Mouse (Mus musculus) hindbrain, embryonic 16.5 days (tissue): ENCODE data around the gene Lsm7. TPM values are rescaled to one million over a fixed set of nuclear protein-coding genes. Genes with fewer than 3 reads are reported as not detected.

Experiments used
- ATAC-seq: fragments of 200-750 bp; cut with Nextera tagmentation; 2 replicates; pipeline ENCODE4 v1.8.0; 2017; ENCODE audit warnings: moderate TSS enrichment, moderate library complexity
- H3K27ac ChIP-seq: fragments of 300-500 bp; sonication (generic); 2 replicates; pipeline ENCODE4 v1.5.1; 2014; ENCODE audit warnings: low read depth, mild to moderate bottlenecking, control low read depth, low read length, moderate library complexity
- H3K27me3 ChIP-seq: fragments of 300-500 bp; sonication (generic); replicated peaks from 2 replicates; pipeline ENCODE4 v1.6.1; 2014; ENCODE audit warnings: low read length; ENCODE audit not compliant: control insufficient read depth, insufficient read depth
- H3K36me3 ChIP-seq: fragments of 300-500 bp; sonication (generic); 2 replicates; pipeline ENCODE4 v1.6.1; 2014; ENCODE audit warnings: mild to moderate bottlenecking, low read length, moderate library complexity, mixed read lengths; ENCODE audit not compliant: control insufficient read depth, insufficient read depth
- H3K4me1 ChIP-seq: fragments of 300-500 bp; sonication (generic); 2 replicates; pipeline ENCODE4 v1.6.1; 2014; ENCODE audit warnings: low read depth, low read length; ENCODE audit not compliant: control insufficient read depth, insufficient read depth
- H3K4me2 ChIP-seq: fragments of 300-500 bp; sonication (generic); 2 replicates; pipeline ENCODE4 v1.6.1; 2014; ENCODE audit warnings: mild to moderate bottlenecking, low read length, control low read depth, moderate library complexity
- H3K4me3 ChIP-seq: fragments of 300-500 bp; sonication (generic); 2 replicates; pipeline ENCODE4 v1.5.1; 2014; ENCODE audit warnings: mild to moderate bottlenecking, low read length, control low read depth, moderate library complexity
- H3K9ac ChIP-seq: fragments of 300-500 bp; sonication (generic); 2 replicates; pipeline ENCODE4 v1.6.1; 2014; ENCODE audit warnings: low read depth, mild to moderate bottlenecking, control low read depth, low read length, moderate library complexity
- H3K9me3 ChIP-seq: fragments of 300-500 bp; sonication (generic); 2 replicates; pipeline ENCODE4 v1.6.1; 2014; ENCODE audit warnings: mild to moderate bottlenecking, low read length, moderate library complexity; ENCODE audit not compliant: control insufficient read depth
- WGBS: fragments of 180-500 bp; shearing (Covaris S2); extraction: QIAGEN DNeasy Blood & Tissue Kit; methylation state at CpG from one replicate; pipeline ENCODE4 v1.1.7; 2014; 5-methylcytosine and 5-hydroxymethylcytosine counted together
- polyA plus RNA-seq: library from polyadenylated mRNA; unstranded; fragments of >200 nt; fragmentation: Nextera tagmentation; extraction: Ambion mirVana; gene quantifications from 2 replicates; pipeline ENCODE4 v1.2.1, GENCODE M21; 2015

Gene Lsm7
- polyA plus RNA-seq, 1 experiment from 2014 or later = 208 TPM

DNA sequence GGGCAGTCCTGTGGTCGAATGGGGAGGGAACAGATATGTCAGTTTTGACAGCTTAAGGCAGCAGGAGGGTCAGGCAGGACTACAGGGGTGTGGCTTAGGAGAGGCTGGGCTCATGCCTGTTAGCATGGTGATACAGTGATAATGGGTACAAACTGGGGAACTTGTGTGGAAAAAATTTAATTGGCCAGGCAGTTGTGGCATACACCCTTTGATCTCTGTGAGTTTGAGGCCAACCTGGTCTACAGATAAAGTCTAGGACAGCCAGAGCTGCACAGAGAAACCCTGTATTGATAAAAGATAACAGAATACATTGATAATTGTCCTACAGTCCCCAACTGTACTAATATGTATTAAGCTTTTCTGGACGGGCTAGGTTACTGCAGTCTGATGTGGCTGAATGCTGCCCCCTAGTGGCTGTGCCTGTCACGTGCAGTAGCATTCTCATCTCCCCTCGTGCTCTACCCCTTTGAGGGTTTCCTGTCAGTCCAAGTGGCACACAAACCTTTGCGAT, 25.2 kb upstream of the Lsm7 start:
- Histone ChIP-seq H3K27ac (no peak overlapping the region), H3K36me3 (no peaks in the 10 kb centered on the region), H3K9me3 (peaks cover 2% of the 10 kb centered on the region; the same call in 1 of the 2 replicates), H3K9ac (no peak overlapping the region), H3K4me1 (no peaks in the 10 kb centered on the region), H3K4me2 (no peak overlapping the region), H3K4me3 (no peak overlapping the region), H3K27me3 (no peaks in the 10 kb centered on the region)
- 23% methylated on average over 5 of the region's 5 CpGs for WGBS
- ATAC-seq = no peak

DNA sequence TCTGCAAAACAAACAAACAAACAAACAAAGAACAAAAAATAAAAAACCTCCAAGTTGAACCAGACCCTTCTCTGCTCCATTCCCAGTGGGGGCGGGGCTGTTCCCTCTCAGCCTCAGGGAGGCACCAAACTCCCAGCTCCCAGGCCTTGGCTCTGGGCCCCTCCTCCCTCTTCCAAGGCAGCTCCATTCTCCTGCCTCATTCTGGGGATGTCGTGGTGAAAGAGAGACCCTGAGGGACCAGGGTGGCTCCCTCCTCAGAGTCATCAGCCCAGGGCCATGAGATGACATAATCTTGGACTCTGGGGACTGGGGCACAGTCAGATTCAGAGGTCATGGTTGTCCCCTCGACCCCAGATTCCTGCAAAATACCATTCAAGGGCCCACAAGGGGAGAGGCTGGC, 21.6 kb upstream of the Lsm7 start:
- ATAC-seq = no peak
- Histone ChIP-seq H3K36me3 (no peaks in the 10 kb centered on the region), H3K9ac (no peak overlapping the region), H3K4me3 (no peak overlapping the region), H3K4me1 (no peaks in the 10 kb centered on the region), H3K4me2 (no peak overlapping the region), H3K27ac (no peak overlapping the region), H3K27me3 (no peaks in the 10 kb centered on the region; the same call in 1 of the 2 replicates), H3K9me3 (peaks cover 2% of the 10 kb centered on the region; the same call in 1 of the 2 replicates)
- WGBS = 26% methylated on average over 3 of the region's 3 CpGs

DNA sequence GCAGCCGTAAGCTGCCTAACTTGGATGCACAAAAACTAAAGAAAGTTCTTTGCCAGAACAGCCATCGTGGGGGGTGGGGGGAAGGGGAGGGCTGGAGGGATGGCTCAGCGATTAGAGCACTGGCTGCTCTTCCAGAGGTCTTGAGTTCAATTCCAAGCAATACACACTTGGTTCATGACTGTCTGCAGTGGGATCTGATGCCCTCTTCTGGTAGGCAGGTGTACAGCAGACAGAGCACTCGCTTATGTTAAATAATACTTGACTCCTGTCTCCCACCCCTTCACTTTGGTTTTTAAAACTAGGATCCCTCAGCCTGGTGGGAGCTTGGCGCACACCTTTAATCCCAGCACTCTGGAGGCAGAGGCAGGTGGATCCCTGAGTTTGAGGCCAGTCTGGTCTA, 21.0 kb upstream of the Lsm7 start:
- H3K4me2 ChIP-seq = no peak overlapping the region
- ATAC-seq = no peak

DNA sequence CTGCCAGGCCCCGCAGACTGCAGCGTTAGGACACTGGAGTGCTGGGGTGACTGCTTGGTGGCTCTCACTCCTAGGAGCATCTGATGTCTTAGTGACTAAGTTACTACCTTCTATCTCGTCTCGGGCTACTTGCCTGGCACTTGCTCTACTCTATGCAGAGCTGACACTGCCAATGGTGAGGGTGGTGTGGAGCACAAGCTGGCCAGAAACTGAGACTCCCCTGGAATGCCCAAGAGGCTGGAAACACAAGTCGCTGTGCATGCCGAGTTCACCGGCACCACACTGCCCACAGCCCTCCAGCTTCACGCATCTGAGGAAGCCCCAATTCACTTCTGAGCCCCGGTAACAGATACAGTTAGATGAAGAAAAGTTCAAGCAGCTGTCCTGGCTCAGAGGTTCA, 19.0 kb upstream of the Lsm7 start:
- H3K36me3 ChIP-seq = no peaks in the 10 kb centered on the region
- no peaks in the 10 kb centered on the region for H3K4me1 ChIP-seq
- no peak overlapping the region; the same call in 1 of the 2 replicates for H3K9ac ChIP-seq
- WGBS = 65% methylated on average over 9 of the region's 9 CpGs
- no peaks in the 10 kb centered on the region; the same call in 1 of the 2 replicates for H3K27me3 ChIP-seq
- H3K4me3 ChIP-seq = no peak overlapping the region
- no peak overlapping the region for H3K4me2 ChIP-seq
- no peak overlapping the region for H3K27ac ChIP-seq
- H3K9me3 ChIP-seq = no peaks in the 10 kb centered on the region
- no peak for ATAC-seq

More for the DNA sequence above, 21.0 kb upstream of the Lsm7 start:
- 29% methylated on average over 5 of the region's 5 CpGs for WGBS
- Histone ChIP-seq H3K9ac (no peak overlapping the region), H3K4me1 (no peaks in the 10 kb centered on the region), H3K36me3 (no peaks in the 10 kb centered on the region), H3K27ac (no peak overlapping the region), H3K9me3 (peaks cover 2% of the 10 kb centered on the region; the same call in 1 of the 2 replicates), H3K27me3 (no peaks in the 10 kb centered on the region; the same call in 1 of the 2 replicates), H3K4me3 (no peak overlapping the region)

DNA sequence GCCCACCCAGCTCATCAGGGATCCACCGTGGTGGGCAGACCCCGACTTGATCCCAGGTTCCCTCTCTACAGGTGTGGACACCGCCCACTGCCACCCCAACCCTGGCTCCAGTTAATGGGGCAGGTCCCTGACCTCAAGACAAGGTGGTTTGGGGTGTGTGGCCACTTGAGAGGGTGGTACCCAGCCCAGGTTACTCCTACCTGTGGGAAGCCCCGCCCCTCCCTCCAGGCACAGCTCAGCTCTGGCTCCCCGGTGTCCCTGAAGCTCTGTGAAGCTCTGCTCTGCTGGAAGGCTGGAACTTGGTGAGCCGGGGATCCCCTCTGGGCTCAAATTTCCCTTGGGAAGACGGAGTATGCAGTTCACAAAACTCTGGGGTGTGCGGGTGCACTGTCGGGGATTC, 16.6 kb upstream of the Lsm7 start, which contains the start of gene Tmprss9:
Gene Tmprss9 (plus strand): TSS at position 268 of the 400 bp plus-strand sequence.
- Histone ChIP-seq H3K9ac (no peak within 1 kb of the TSS), H3K36me3 (peaks cover 16% of the 10 kb centered on the region), H3K27ac (no peak within 1 kb of the TSS), H3K4me1 (no peaks in the 10 kb centered on the region), H3K9me3 (no peaks in the 10 kb centered on the region), H3K4me3 (no peak within 1 kb of the TSS), H3K27me3 (no peaks in the 10 kb centered on the region; the same call in 1 of the 2 replicates), H3K4me2 (no peak within 1 kb of the TSS)
- ATAC-seq = no peak
- 32% methylated on average over 9 of the region's 9 CpGs for WGBS

DNA sequence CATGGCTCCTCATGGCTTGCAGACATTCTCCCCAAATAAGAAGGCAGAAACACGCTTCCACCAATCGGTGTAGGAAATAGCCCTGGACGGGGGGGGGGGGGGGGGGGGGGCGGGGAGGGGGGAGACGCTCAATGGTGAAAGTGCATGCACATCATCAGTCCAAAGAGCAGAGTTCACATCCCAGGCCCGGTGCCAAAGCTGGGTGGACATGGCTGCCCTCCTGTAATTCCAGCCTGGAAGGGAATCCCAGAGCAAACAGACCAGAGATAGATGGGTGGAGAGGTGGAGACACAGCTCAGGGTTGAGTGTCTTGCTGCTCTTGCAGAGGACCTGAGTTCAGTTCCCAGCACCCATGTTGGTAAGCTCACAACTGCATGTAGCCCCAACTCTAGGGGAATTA, 16.0 kb upstream of the Lsm7 start:
- Histone ChIP-seq H3K4me3 (no peak overlapping the region), H3K27ac (no peak overlapping the region), H3K36me3 (peaks cover 17% of the 10 kb centered on the region), H3K27me3 (no peaks in the 10 kb centered on the region; the same call in 1 of the 2 replicates), H3K9ac (no peak overlapping the region), H3K4me2 (no peak overlapping the region), H3K9me3 (no peaks in the 10 kb centered on the region), H3K4me1 (no peaks in the 10 kb centered on the region)
- 64% methylated on average over 3 of the region's 6 CpGs for WGBS
- no peak for ATAC-seq

DNA sequence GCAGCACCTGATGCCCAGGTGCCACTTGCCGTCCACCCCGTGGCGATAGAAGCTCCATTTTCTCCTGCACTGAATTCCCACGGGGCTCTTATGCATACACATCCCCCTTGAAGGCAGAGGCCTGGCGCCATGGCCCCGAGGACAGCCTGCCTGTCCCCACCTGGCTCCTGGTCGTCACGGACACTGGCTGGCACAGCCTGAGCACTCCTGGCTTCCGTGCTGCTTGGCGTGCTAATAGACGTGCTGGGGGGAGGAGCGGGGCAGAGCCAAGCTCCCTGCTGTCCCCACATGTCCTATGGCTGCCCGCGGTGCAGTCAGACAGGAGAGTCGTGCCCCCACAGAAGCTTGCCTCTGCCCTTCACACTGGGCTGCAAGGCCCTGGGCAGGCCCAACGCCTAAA, 9.4 kb upstream of the Lsm7 start:
- Histone ChIP-seq H3K4me1 (no peaks in the 10 kb centered on the region), H3K4me2 (no peak overlapping the region), H3K36me3 (peaks cover 22% of the 10 kb centered on the region), H3K27ac (no peak overlapping the region), H3K9me3 (no peaks in the 10 kb centered on the region), H3K4me3 (no peak overlapping the region), H3K9ac (no peak overlapping the region), H3K27me3 (no peaks in the 10 kb centered on the region)
- no peak for ATAC-seq
- 66% methylated on average over 15 of the region's 16 CpGs for WGBS

DNA sequence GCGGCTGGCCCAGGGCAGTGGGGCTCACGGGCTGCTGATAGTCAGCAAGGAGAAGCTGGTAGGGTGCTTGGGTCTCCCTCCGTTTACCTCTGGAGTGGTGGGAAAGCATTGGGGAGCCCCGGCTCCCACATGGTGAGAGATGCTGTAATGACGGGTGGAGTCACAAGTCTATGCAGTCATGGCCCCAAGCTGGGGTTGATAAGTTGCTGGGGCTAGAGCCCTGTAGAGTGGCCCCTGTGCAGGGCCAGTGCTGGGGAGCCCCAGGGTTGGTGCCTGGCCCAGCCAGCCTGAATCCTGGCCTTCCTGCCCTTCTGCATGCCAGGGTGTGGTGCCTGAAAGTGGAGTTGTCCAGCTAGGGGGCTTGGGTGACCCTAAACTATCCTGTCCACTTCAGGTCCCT, 7.3 kb upstream of the Lsm7 start:
- Histone ChIP-seq H3K9ac (no peak overlapping the region), H3K4me1 (peaks cover 9% of the 10 kb centered on the region), H3K27me3 (no peaks in the 10 kb centered on the region), H3K9me3 (no peaks in the 10 kb centered on the region), H3K27ac (no peak overlapping the region), H3K4me3 (no peak overlapping the region), H3K4me2 (no peak overlapping the region), H3K36me3 (peaks cover 9% of the 10 kb centered on the region; the same call in 1 of the 2 replicates)
- WGBS = 92% methylated on average over 5 of the region's 5 CpGs
- ATAC-seq = no peak

DNA sequence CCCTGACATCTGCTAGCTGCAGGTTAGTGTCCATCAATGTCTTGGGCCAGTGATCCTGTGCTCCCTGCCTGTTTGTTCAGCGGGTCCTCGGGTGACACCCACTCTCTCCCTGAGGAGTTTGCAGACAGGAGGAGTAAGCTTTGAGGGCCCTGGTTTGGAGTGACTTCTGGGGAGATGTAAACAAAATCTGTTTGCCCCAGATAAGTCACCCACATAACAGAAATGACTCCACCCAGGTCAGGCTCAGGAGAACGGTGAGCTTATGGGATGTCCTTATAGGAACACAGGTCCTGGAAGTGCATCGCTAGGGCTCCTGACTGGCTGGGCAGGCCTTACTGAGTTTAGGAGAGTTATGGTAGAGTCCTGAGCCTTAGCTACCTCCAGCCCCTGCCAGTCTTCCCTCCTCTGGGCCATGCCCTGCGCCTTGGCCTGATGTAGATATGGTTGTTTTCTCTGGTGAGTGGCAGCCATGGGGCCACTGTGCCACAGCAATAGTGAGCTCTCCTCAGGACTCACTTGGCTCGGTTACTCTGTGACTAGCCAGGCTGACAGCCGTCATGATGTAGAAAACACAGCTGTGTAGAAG, 3.4 kb upstream of the Lsm7 start:
- Histone ChIP-seq H3K27me3 (no peaks in the 10 kb centered on the region), H3K4me3 (no peak overlapping the region), H3K9ac (no peak overlapping the region; the same call in 1 of the 2 replicates), H3K4me1 (peaks cover 36% of the 10 kb centered on the region), H3K4me2 (no peak overlapping the region), H3K36me3 (peaks cover under 1% of the 10 kb centered on the region; the same call in 1 of the 2 replicates), H3K9me3 (no peaks in the 10 kb centered on the region), H3K27ac (no peak overlapping the region; the same call in 1 of the 2 replicates)
- no peak for ATAC-seq
- WGBS = 85% methylated on average over 7 of the region's 7 CpGs
